Mouse (Mus musculus) midbrain, embryonic 16.5 days (tissue): ENCODE data around the gene Agmat. TPM values are rescaled to one million over a fixed set of nuclear protein-coding genes. Genes with fewer than 3 reads are reported as not detected.

Experiments
- polyA plus RNA-seq: library from polyadenylated mRNA; unstranded; fragments of >200 nt; fragmentation: Nextera tagmentation; extraction: Ambion mirVana; gene quantifications from 2 replicates; pipeline ENCODE4 v1.2.1, GENCODE M21; 2015

Agmat gene
- polyA plus RNA-seq, 1 experiment from 2014 or later = not detected

Other genes starting within 250 kb of the Agmat start
- 13.6 and 19.2 TPM in 2 replicates for gene Spen, start 208.1 kb upstream of the Agmat start, polyA plus RNA-seq
- gene Fblim1, start 140.6 kb upstream of the Agmat start, polyA plus RNA-seq = 35.6 and 37.8 TPM in 2 replicates
- gene Tmem82, start 128.0 kb upstream of the Agmat start, polyA plus RNA-seq = 0.14 and 0.43 TPM in 2 replicates
- gene Slc25a34, start 122.9 kb upstream of the Agmat start, polyA plus RNA-seq = 0.27 and 0.45 TPM in 2 replicates
- 7.9 and 8.4 TPM in 2 replicates for gene Plekhm2, start 81.8 kb upstream of the Agmat start, polyA plus RNA-seq
- 1.7 TPM in 1 of 2 replicates, not detected in the other for gene Rsc1a1, start 61.1 kb upstream of the Agmat start, polyA plus RNA-seq
- 10.0 and 12.6 TPM in 2 replicates for gene Ddi2, start 23.3 kb upstream of the Agmat start, polyA plus RNA-seq
- gene Dnajc16, start 44.3 kb downstream of the Agmat start, polyA plus RNA-seq = 6.6 and 7.3 TPM in 2 replicates
- gene Casp9, start 46.9 kb downstream of the Agmat start, polyA plus RNA-seq = 20.7 and 21.7 TPM in 2 replicates
- gene Cela2a, start 79.5 kb downstream of the Agmat start, polyA plus RNA-seq = 0.40 TPM in 1 of 2 replicates, not detected in the other
- gene Ctrc, start 99.7 kb downstream of the Agmat start, polyA plus RNA-seq = not detected in 2 replicates
- gene Efhd2, start 128.2 kb downstream of the Agmat start, polyA plus RNA-seq = 56.6 and 67.4 TPM in 2 replicates